Comparison of ENCODE assay signal across 10 mouse cellular contexts in the genomic region with DNA sequence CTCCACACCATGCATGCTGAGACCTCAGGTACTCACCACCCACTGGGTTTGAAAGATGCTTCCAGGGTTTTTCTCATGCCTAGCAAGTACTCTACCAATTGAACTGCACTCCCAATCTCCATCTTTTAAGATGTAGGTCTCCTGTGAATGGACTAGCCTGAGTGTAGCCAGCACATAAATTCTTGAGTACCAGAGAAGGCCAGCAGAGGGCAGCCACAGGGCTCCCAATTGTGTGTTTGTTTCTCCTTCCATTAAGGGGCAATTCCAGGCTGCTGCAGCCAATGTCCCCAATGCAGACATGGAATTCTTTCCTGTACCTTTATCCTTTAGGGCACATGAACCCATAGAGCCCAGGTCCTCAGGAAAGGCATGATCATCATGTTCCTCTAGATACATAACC. TPM values are rescaled to one million over a fixed set of nuclear protein-coding genes. Genes with fewer than 3 reads are reported as not detected.
A peak's percentile ranks its signal among the peaks of the same experiment; 100 is the strongest.
DNase-seq lines count a peak whose midpoint lies in the region; ATAC-seq lines count a peak whose summit lies in the region.
"Had no signal": no experiment of that assay in that cellular context is flagged by ENCODE, and none has a peak within 500 bp of the region (broad histone marks: within the 10 kb centered on the region; RNA-seq: fewer than 3 reads in every experiment).

No protein-coding gene starts in this region.

- no peak overlapping the region for H3K27ac ChIP-seq in forebrain, embryonic 11.5 days (ENCODE audit: low read depth, low read length)
- no peak overlapping the region for H3K27ac ChIP-seq in forebrain, embryonic 15.5 days (replicated peaks)
- no peak overlapping the region for H3K27ac ChIP-seq in neural tube, embryonic 15.5 days (replicated peaks)

- peak; percentile 66 for DNase-seq in forebrain, embryonic 11.5 days (ENCODE audit: low spot score)
- DNase-seq in neural tube, embryonic 10.5 days (ENCODE audit: extremely low spot score, low spot score) = peak; percentile 65
- peak; percentile 34 for DNase-seq in adrenal gland, postnatal 25 days
- DNase-seq in heart, postnatal 10 days = peak; percentile 39 to 67
- peak; percentile 60 for DNase-seq in lung, postnatal 14 days

- H3K4me3 ChIP-seq in forebrain, embryonic 11.5 days (ENCODE audit: low read depth, low read length) = no peak overlapping the region
- no peak overlapping the region for H3K4me3 ChIP-seq in forebrain, embryonic 15.5 days
- H3K4me3 ChIP-seq in neural tube, embryonic 15.5 days (replicated peaks) = no peak overlapping the region

- no peak overlapping the region for H3K9ac ChIP-seq in forebrain, embryonic 11.5 days (ENCODE audit: low read length)
- H3K9ac ChIP-seq in forebrain, embryonic 15.5 days (replicated peaks) = no peak overlapping the region
- H3K9ac ChIP-seq in neural tube, embryonic 15.5 days (replicated peaks) = no peak overlapping the region

- no peaks in the 10 kb centered on the region for H3K27me3 ChIP-seq in forebrain, embryonic 11.5 days (ENCODE audit: control insufficient read depth, insufficient read depth, low read length)
- H3K27me3 ChIP-seq in forebrain, embryonic 15.5 days = no peaks in the 10 kb centered on the region
- no peaks in the 10 kb centered on the region for H3K27me3 ChIP-seq in neural tube, embryonic 15.5 days (replicated peaks)

- intact Hi-C loops in heart, postnatal 10 days (cut with DNase I) = no loop called here

- H3K9me3 ChIP-seq in forebrain, embryonic 11.5 days (ENCODE audit: control insufficient read depth, low read length) = no peaks in the 10 kb centered on the region
- no peaks in the 10 kb centered on the region for H3K9me3 ChIP-seq in forebrain, embryonic 15.5 days
- no peaks in the 10 kb centered on the region for H3K9me3 ChIP-seq in neural tube, embryonic 15.5 days (replicated peaks)

- H3K4me1 ChIP-seq in forebrain, embryonic 11.5 days (replicated peaks; ENCODE audit: control insufficient read depth, insufficient read depth, low read length) = no peaks in the 10 kb centered on the region
- no peaks in the 10 kb centered on the region for H3K4me1 ChIP-seq in forebrain, embryonic 15.5 days
- H3K4me1 ChIP-seq in neural tube, embryonic 15.5 days = no peaks in the 10 kb centered on the region

- no peak overlapping the region for H3K4me2 ChIP-seq in forebrain, embryonic 11.5 days (ENCODE audit: low read depth, low read length, severe bottlenecking)
- no peak overlapping the region for H3K4me2 ChIP-seq in forebrain, embryonic 15.5 days (replicated peaks)
- no peak overlapping the region for H3K4me2 ChIP-seq in neural tube, embryonic 15.5 days

- ATAC-seq in forebrain, embryonic 11.5 days (replicated peaks; ENCODE audit: low FRiP score) = peak; percentile 53; the same call in 1 of the 2 replicates
- no peak for ATAC-seq in forebrain, embryonic 15.5 days (replicated peaks)
- ATAC-seq in neural tube, embryonic 15.5 days (ENCODE audit: low FRiP score) = no peak
- no peak for ATAC-seq in activated CD4-positive, CD25-positive, alpha-beta regulatory T cell, adult 4 months

- no peaks in the 10 kb centered on the region for H3K36me3 ChIP-seq in forebrain, embryonic 11.5 days (ENCODE audit: control insufficient read depth, insufficient read depth, low read length)
- no peaks in the 10 kb centered on the region for H3K36me3 ChIP-seq in forebrain, embryonic 15.5 days
- H3K36me3 ChIP-seq in neural tube, embryonic 15.5 days = no peaks in the 10 kb centered on the region

RNA-seq across cellular contexts. Expression of a gene that starts 4.1 kb away (rescaled TPM):
- polyA plus RNA-seq in forebrain, embryonic 11.5 days (2014; fragmentation: Nextera tagmentation; extraction: Ambion mirVana) = not detected in 2 replicates
- not detected in 2 replicates for polyA plus RNA-seq in forebrain, embryonic 15.5 days (2015; fragmentation: Nextera tagmentation; extraction: Ambion mirVana)
- 0.33 TPM in 1 of 2 replicates, not detected in the other for polyA plus RNA-seq in neural tube, embryonic 15.5 days (2015; fragmentation: Nextera tagmentation; extraction: Ambion mirVana)
- 0.24 TPM in 1 of 2 replicates, not detected in the other for total RNA-seq in adrenal gland, postnatal 25 days (2021)
- total RNA-seq in heart, postnatal 10 days (2021) = not detected
- under 1 TPM in 1 of 2 experiments, not detected in 1; 0.29 TPM for polyA plus RNA-seq in activated CD4-positive, CD25-positive, alpha-beta regulatory T cell, adult 4 months (2017; shearing (Covaris generic))

RNA-seq across cellular contexts. Expression of a gene that starts 7.9 kb away (rescaled TPM):
- polyA plus RNA-seq in forebrain, embryonic 11.5 days (2014; fragmentation: Nextera tagmentation; extraction: Ambion mirVana) = 0.19 TPM in 1 of 2 replicates, not detected in the other
- polyA plus RNA-seq in forebrain, embryonic 15.5 days (2015; fragmentation: Nextera tagmentation; extraction: Ambion mirVana) = not detected in 2 replicates
- polyA plus RNA-seq in neural tube, embryonic 15.5 days (2015; fragmentation: Nextera tagmentation; extraction: Ambion mirVana) = 0.22 and 0.27 TPM in 2 replicates
- not detected in 2 replicates for total RNA-seq in adrenal gland, postnatal 25 days (2021)
- total RNA-seq in heart, postnatal 10 days (2021) = not detected
- not detected for polyA plus RNA-seq in activated CD4-positive, CD25-positive, alpha-beta regulatory T cell, adult 4 months (2017; shearing (Covaris generic))
- total RNA-seq: adrenal gland, adult 18-20 months had no signal
- polyA plus RNA-seq: large intestine, adult 2 months had no signal

RNA-seq across cellular contexts. Expression of a gene that starts 38.3 kb away (rescaled TPM):
- 7.7 and 8.4 TPM in 2 replicates for polyA plus RNA-seq in forebrain, embryonic 11.5 days (2014; fragmentation: Nextera tagmentation; extraction: Ambion mirVana)
- polyA plus RNA-seq in forebrain, embryonic 15.5 days (2015; fragmentation: Nextera tagmentation; extraction: Ambion mirVana) = 6.4 TPM in 2 replicates
- 15.3 and 15.5 TPM in 2 replicates for polyA plus RNA-seq in neural tube, embryonic 15.5 days (2015; fragmentation: Nextera tagmentation; extraction: Ambion mirVana)
- total RNA-seq in adrenal gland, postnatal 25 days (2021) = 7.1 and 8.4 TPM in 2 replicates
- total RNA-seq in heart, postnatal 10 days (2021) = 1 to 10 TPM; 6.3 to 6.8 TPM
- polyA plus RNA-seq in activated CD4-positive, CD25-positive, alpha-beta regulatory T cell, adult 4 months (2017; shearing (Covaris generic)) = 1 to 10 TPM; 5.3 to 5.7 TPM

RNA-seq across cellular contexts. Expression of a gene that starts 38.8 kb away (rescaled TPM):
- 0.17 TPM in 1 of 2 replicates, not detected in the other for polyA plus RNA-seq in forebrain, embryonic 11.5 days (2014; fragmentation: Nextera tagmentation; extraction: Ambion mirVana)
- 0.14 and 0.20 TPM in 2 replicates for polyA plus RNA-seq in forebrain, embryonic 15.5 days (2015; fragmentation: Nextera tagmentation; extraction: Ambion mirVana)
- 1.4 and 1.9 TPM in 2 replicates for polyA plus RNA-seq in neural tube, embryonic 15.5 days (2015; fragmentation: Nextera tagmentation; extraction: Ambion mirVana)
- total RNA-seq in adrenal gland, postnatal 25 days (2021) = 0.33 TPM in 1 of 2 replicates, not detected in the other
- total RNA-seq in heart, postnatal 10 days (2021) = under 1 TPM in 1 of 2 experiments, not detected in 1; 0.24 TPM
- not detected for polyA plus RNA-seq in activated CD4-positive, CD25-positive, alpha-beta regulatory T cell, adult 4 months (2017; shearing (Covaris generic))
